Mouse (Mus musculus) MEL (cell line): ENCODE data around the gene N4bp2l2. TPM values are rescaled to one million over a fixed set of nuclear protein-coding genes. Genes with fewer than 3 reads are reported as not detected.

Experiments
- DNase-seq: peaks from one replicate; pipeline ENCODE4 v3.0.0; 2011; ENCODE audit warnings: low read depth, low spot score
- H3K27ac ChIP-seq: 2 replicates; pipeline ENCODE4 v1.5.1; 2012; ENCODE audit warnings: low read depth, mild to moderate bottlenecking, control low read depth, low read length, moderate library complexity; ENCODE audit not compliant: control insufficient read depth
- H3K27me3 ChIP-seq, 2 experiments: fragments of 150-350 bp in 1 of 2; sonication (generic) in 1 of 2; 2 replicates each; pipeline ENCODE4 v1.6.1; 2012; ENCODE audit warnings: low read length in 2 of 2, mild to moderate bottlenecking in 2 of 2, improper control_type of control experiment in 1 of 2, moderate library complexity in 1 of 2; ENCODE audit not compliant: insufficient read depth in 2 of 2, control insufficient read depth in 1 of 2
- H3K36me3 ChIP-seq, 2 experiments: 2 replicates each; pipeline ENCODE4 v1.6.1; 2012 to 2014; ENCODE audit warnings: low read length in 2 of 2, improper control_type of control experiment in 1 of 2, inconsistent platforms in 1 of 2, mild to moderate bottlenecking in 1 of 2; ENCODE audit not compliant: insufficient read depth in 2 of 2, control insufficient read depth in 1 of 2
- H3K4me1 ChIP-seq, 2 experiments: fragments of 150-350 bp in 1 of 2; sonication (generic) in 1 of 2; 2 replicates each; pipeline ENCODE4 v1.6.1; 2012; ENCODE audit warnings: low read length in 2 of 2, improper control_type of control experiment in 1 of 2, mild to moderate bottlenecking in 1 of 2; ENCODE audit not compliant: insufficient read depth in 2 of 2, control insufficient read depth in 1 of 2
- H3K4me3 ChIP-seq, 2 experiments: fragments of 150-350 bp in 1 of 2; sonication (generic) in 1 of 2; 2 replicates each; pipeline ENCODE4 v1.5.1; 2012; ENCODE audit warnings: low read depth in 2 of 2, low read length in 2 of 2, mild to moderate bottlenecking in 2 of 2, moderate library complexity in 2 of 2, control low read depth in 1 of 2, improper control_type of control experiment in 1 of 2; ENCODE audit not compliant: control insufficient read depth in 1 of 2, insufficient read depth in 1 of 2
- H3K79me2 ChIP-seq: 2 replicates; pipeline ENCODE4 v1.6.1; 2012; ENCODE audit warnings: mild to moderate bottlenecking, low read length, moderate library complexity; ENCODE audit not compliant: control insufficient read depth, poor library complexity, insufficient read depth
- H3K9ac ChIP-seq: 2 replicates; pipeline ENCODE4 v1.6.1; 2012; ENCODE audit warnings: low read depth, mild to moderate bottlenecking, control low read depth, low read length, moderate library complexity; ENCODE audit not compliant: control insufficient read depth, poor library complexity, severe bottlenecking
- H3K9me3 ChIP-seq: fragments of 150-350 bp; sonication (generic); replicated peaks from 2 replicates; pipeline ENCODE4 v1.6.1; 2012; ENCODE audit warnings: mild to moderate bottlenecking, low read length, improper control_type of control experiment, moderate library complexity; ENCODE audit not compliant: insufficient read depth
- CHD1 ChIP-seq: IDR thresholded peaks from 2 replicates; pipeline ENCODE4 v1.6.1; 2012; ENCODE audit warnings: low read depth, mild to moderate bottlenecking, inconsistent platforms, low read length, improper control_type of control experiment
- CHD2 ChIP-seq: IDR thresholded peaks from 2 replicates; pipeline ENCODE4 v1.6.1; 2011; ENCODE audit warnings: low read length, improper control_type of control experiment
- CTCF ChIP-seq, 3 experiments: IDR thresholded peaks in 2 of 3; conservative IDR thresholded peaks in 1 of 3; 2 replicates each; pipeline ENCODE4 v1.5.1; 2011 to 2012; ENCODE audit warnings: low read length in 3 of 3, low read depth in 2 of 3, mild to moderate bottlenecking in 2 of 3, improper control_type of control experiment in 1 of 3, inconsistent platforms in 1 of 3, mixed read lengths in 1 of 3, moderate library complexity in 1 of 3; ENCODE audit not compliant: control insufficient read depth in 1 of 3, insufficient read depth in 1 of 3, poor library complexity in 1 of 3, severe bottlenecking in 1 of 3
- E2F4 ChIP-seq: IDR thresholded peaks from 2 replicates; pipeline ENCODE4 v1.6.1; 2011; ENCODE audit warnings: low read depth, low read length, improper control_type of control experiment, borderline replicate concordance
- EP300 ChIP-seq, 2 experiments: IDR thresholded peaks; 2 replicates each; pipeline ENCODE4 v1.6.1; 2011; ENCODE audit warnings: improper control_type of control experiment in 2 of 2, low read length in 2 of 2, low read depth in 1 of 2, mild to moderate bottlenecking in 1 of 2
- ETS1 ChIP-seq: IDR thresholded peaks from 2 replicates; pipeline ENCODE4 v1.6.1; 2012; ENCODE audit warnings: low read depth, mild to moderate bottlenecking, inconsistent platforms, low read length, improper control_type of control experiment, moderate library complexity
- GATA1 ChIP-seq: IDR thresholded peaks from 2 replicates; pipeline ENCODE4 v1.6.1; 2011; ENCODE audit warnings: low read depth, low read length, improper control_type of control experiment
- HCFC1 ChIP-seq: IDR thresholded peaks from 2 replicates; pipeline ENCODE4 v1.6.1; 2012; ENCODE audit warnings: low read depth, mild to moderate bottlenecking, inconsistent platforms, low read length, improper control_type of control experiment, moderate library complexity
- KAT2A ChIP-seq: conservative IDR thresholded peaks from 2 replicates; pipeline ENCODE4 v1.6.1; 2012; ENCODE audit warnings: low read depth, low read length, improper control_type of control experiment, inconsistent platforms
- MAZ ChIP-seq: IDR thresholded peaks from 2 replicates; pipeline ENCODE4 v1.6.1; 2012; ENCODE audit warnings: low read depth, mild to moderate bottlenecking, inconsistent platforms, low read length, improper control_type of control experiment
- MEF2A ChIP-seq: IDR thresholded peaks from 2 replicates; pipeline ENCODE4 v1.6.1; 2014; ENCODE audit warnings: low read depth, mild to moderate bottlenecking, inconsistent platforms, low read length, improper control_type of control experiment; ENCODE audit not compliant: poor library complexity, insufficient replicate concordance, severe bottlenecking; ENCODE audit errors: extremely low read depth
- MYB ChIP-seq: IDR thresholded peaks from 2 replicates; pipeline ENCODE4 v1.6.1; 2011; ENCODE audit warnings: mild to moderate bottlenecking, low read depth, low read length, improper control_type of control experiment
- MYC ChIP-seq: IDR thresholded peaks from 2 replicates; pipeline ENCODE4 v1.6.1; 2011; ENCODE audit warnings: low read depth, mild to moderate bottlenecking, low read length, improper control_type of control experiment, moderate library complexity
- NRF1 ChIP-seq: IDR thresholded peaks from 2 replicates; pipeline ENCODE4 v1.6.1; 2014; ENCODE audit warnings: low read depth, mild to moderate bottlenecking, inconsistent platforms, low read length, improper control_type of control experiment, moderate library complexity; ENCODE audit not compliant: poor library complexity, insufficient read depth, severe bottlenecking
- POLR2A ChIP-seq, 2 experiments: IDR thresholded peaks; 2 replicates each; pipeline ENCODE4 v1.6.1; 2011 to 2012; ENCODE audit warnings: low read length in 2 of 2, mild to moderate bottlenecking in 2 of 2, control low read depth in 1 of 2, improper control_type of control experiment in 1 of 2, low read depth in 1 of 2, moderate library complexity in 1 of 2; ENCODE audit not compliant: control insufficient read depth in 1 of 2, insufficient read depth in 1 of 2, poor library complexity in 1 of 2
- POLR2AphosphoS5 ChIP-seq: IDR thresholded peaks from 2 replicates; pipeline ENCODE4 v1.6.1; 2012; ENCODE audit warnings: low read depth, borderline replicate concordance, mild to moderate bottlenecking, inconsistent platforms, low read length, moderate library complexity, mixed read lengths
- RCOR1 ChIP-seq: IDR thresholded peaks from 2 replicates; pipeline ENCODE4 v1.6.1; 2012; ENCODE audit warnings: low read depth, mild to moderate bottlenecking, inconsistent platforms, low read length, improper control_type of control experiment
- SIN3A ChIP-seq: IDR thresholded peaks from 2 replicates; pipeline ENCODE4 v1.6.1; 2012; ENCODE audit warnings: low read length, improper control_type of control experiment, inconsistent platforms
- SMC3 ChIP-seq: IDR thresholded peaks from 2 replicates; pipeline ENCODE4 v1.6.1; 2011; ENCODE audit warnings: low read depth, low read length, improper control_type of control experiment
- TAL1 ChIP-seq: IDR thresholded peaks from 2 replicates; pipeline ENCODE4 v1.6.1; 2012; ENCODE audit warnings: mild to moderate bottlenecking, inconsistent platforms, low read length, moderate library complexity, mixed read lengths
- TBP ChIP-seq: IDR thresholded peaks from 2 replicates; pipeline ENCODE4 v1.8.0; 2011; ENCODE audit warnings: low read depth, low read length, improper control_type of control experiment
- TCF12 ChIP-seq: IDR thresholded peaks from 2 replicates; pipeline ENCODE4 v1.6.1; 2014; ENCODE audit warnings: low read depth, mild to moderate bottlenecking, inconsistent platforms, low read length, improper control_type of control experiment, moderate library complexity
- UBTF ChIP-seq: IDR thresholded peaks from 2 replicates; pipeline ENCODE4 v1.6.1; 2012; ENCODE audit warnings: low read depth, mild to moderate bottlenecking, inconsistent platforms, low read length, improper control_type of control experiment, moderate library complexity, borderline replicate concordance; ENCODE audit not compliant: insufficient read depth
- USF1 ChIP-seq: IDR thresholded peaks from 2 replicates; pipeline ENCODE4 v1.6.1; 2014; ENCODE audit warnings: low read depth, mild to moderate bottlenecking, inconsistent platforms, low read length, improper control_type of control experiment, moderate library complexity
- ZC3H11A ChIP-seq: IDR thresholded peaks from 2 replicates; pipeline ENCODE4 v1.6.1; 2012; ENCODE audit warnings: low read depth, mild to moderate bottlenecking, inconsistent platforms, low read length, improper control_type of control experiment
- ZMIZ1 ChIP-seq: IDR thresholded peaks from 2 replicates; pipeline ENCODE4 v1.6.1; 2012; ENCODE audit warnings: low read depth, mild to moderate bottlenecking, inconsistent platforms, low read length, improper control_type of control experiment, moderate library complexity
- ZNF384 ChIP-seq: IDR thresholded peaks from 2 replicates; pipeline ENCODE4 v1.6.1; 2012; ENCODE audit warnings: low read depth, mild to moderate bottlenecking, inconsistent platforms, low read length, improper control_type of control experiment
- polyA plus RNA-seq, 2 experiments: library from polyadenylated mRNA; stranded (reverse) in 1 of 2; unstranded in 1 of 2; fragments of >175 nt in 1 of 2; fragments of >200 nt in 1 of 2; gene quantifications; 2 replicates each; pipeline versions ENCODE4 v1.2.1 to v1.2.4; 2012; ENCODE audit warnings: low replicate concordance in 2 of 2, low read depth in 1 of 2; ENCODE audit not compliant: insufficient read length in 2 of 2, insufficient read depth in 1 of 2, missing spikeins in 1 of 2
- total RNA-seq: library from RNA; depleted of rRNA; stranded (reverse); fragments of 300-350 nt; gene quantifications from 2 replicates; pipeline ENCODE4 v1.2.3, GENCODE M21; 2012

N4bp2l2 gene
- total and polyA plus RNA-seq, 3 experiments, result 67.5 to 74.9 TPM; not detected in 1

DNA sequence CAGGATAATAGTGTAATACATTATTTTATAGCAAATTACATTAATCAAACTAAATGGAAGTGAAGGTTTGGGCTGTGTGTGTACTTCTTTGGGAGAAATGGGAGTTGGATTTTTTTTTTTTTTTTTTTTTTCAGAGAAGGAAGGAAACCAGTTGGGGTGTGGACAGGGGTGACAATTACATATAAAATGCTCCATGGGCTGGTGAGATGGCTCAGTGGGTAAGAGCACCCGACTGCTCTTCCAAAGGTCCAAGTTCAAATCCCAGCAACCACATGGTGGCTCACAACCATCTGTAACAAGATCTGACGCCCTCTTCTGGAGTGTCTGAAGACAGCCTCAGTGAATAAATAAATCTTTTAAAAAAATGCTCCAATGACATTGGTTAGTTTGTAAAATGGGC, 13.4 kb downstream of the N4bp2l2 start:
- Histone ChIP-seq H3K27ac (no peak overlapping the region), H3K4me1 (peaks cover 2 to 20% of the 10 kb centered on the region in 2 experiments; a peak in 3 of 4 replicates), H3K79me2 (peaks cover 44% of the 10 kb centered on the region), H3K9ac (no peak overlapping the region), H3K9me3 (no peaks in the 10 kb centered on the region), H3K27me3 (no peaks in the 10 kb centered on the region), H3K36me3 (peaks cover 35 to 74% of the 10 kb centered on the region in 2 experiments), H3K4me3 (no peak overlapping the region)
- TF ChIP-seq NRF1, result no peak
- no peak for TF ChIP-seq HCFC1
- no peak for TF ChIP-seq ZMIZ1
- no peak for TF ChIP-seq USF1
- no peak for TF ChIP-seq MAZ
- TF ChIP-seq MEF2A, result no peak
- peak; percentile 78; the same call in 1 of the 2 replicates for TF ChIP-seq ZNF384
- TF ChIP-seq CTCF (IDR thresholded peaks at IDR 0.05 in 2 of 3, conservative IDR thresholded peaks at IDR 0.05 in 1 of 3; ENCODE audit: control insufficient read depth in 1 of 3, insufficient read depth in 1 of 3, low read depth in 2 of 3, low read length in 3 of 3, poor library complexity in 1 of 3, severe bottlenecking in 1 of 3), result peak in 2 of 3 experiments; percentile 17 to 31; a peak in 2 of 6 replicates
- no peak for DNase-seq

DNA sequence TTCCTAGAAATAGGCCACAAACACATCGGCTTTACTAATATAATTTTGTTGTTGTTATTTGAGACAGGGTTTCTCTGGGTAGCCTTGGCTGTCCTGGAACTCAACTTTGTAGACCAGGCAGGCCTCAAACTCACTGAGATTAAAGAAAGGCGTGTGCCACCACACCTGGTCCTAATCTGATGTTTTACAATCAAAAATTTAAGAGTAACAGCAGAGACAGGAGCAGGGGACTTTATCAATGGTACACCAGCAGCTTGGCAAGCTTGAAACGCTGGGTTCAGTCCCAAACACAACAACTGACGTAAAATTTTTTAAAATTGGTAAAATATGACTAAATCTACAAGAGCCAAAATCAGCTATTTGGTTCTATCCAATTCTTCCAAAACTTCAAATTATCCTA, 21.1 kb downstream of the N4bp2l2 start:
- Histone ChIP-seq H3K4me1 (peaks cover 0 to 27% of the 10 kb centered on the region in 2 experiments; a peak in 3 of 4 replicates), H3K9ac (no peak overlapping the region), H3K79me2 (peaks cover 7% of the 10 kb centered on the region; the same call in 1 of the 2 replicates), H3K36me3 (peaks cover 34 to 86% of the 10 kb centered on the region in 2 experiments), H3K9me3 (no peaks in the 10 kb centered on the region), H3K27ac (no peak overlapping the region), H3K27me3 (no peaks in the 10 kb centered on the region)
- no peak for DNase-seq
- no peak for TF ChIP-seq POLR2AphosphoS5
- peak; percentile 28 to 56; a peak in 2 of 4 replicates for TF ChIP-seq EP300 (IDR thresholded peaks at IDR 0.05; ENCODE audit: low read depth in 1 of 2, low read length in 2 of 2)
- no peak for TF ChIP-seq NRF1
- no peak for TF ChIP-seq ZC3H11A
- no peak for TF ChIP-seq SMC3
- TF ChIP-seq KAT2A, result no peak
- no peak for TF ChIP-seq E2F4
- TF ChIP-seq SIN3A, result 0 out of 2 replicates have a peak, but pooled peaks have one; percentile 33
- TF ChIP-seq TBP, result no peak
- no peak for TF ChIP-seq MEF2A
- TF ChIP-seq TCF12, result peak; percentile 82; the same call in 1 of the 2 replicates
- no peak for TF ChIP-seq MYB
- 0 out of 2 replicates have a peak, but pooled peaks have one; percentile 47 for TF ChIP-seq RCOR1
- TF ChIP-seq ETS1, result peak; percentile 69
- TF ChIP-seq CHD1, result no peak
- no peak for TF ChIP-seq UBTF
- TF ChIP-seq MAZ, result no peak
- no peak for TF ChIP-seq USF1
- TF ChIP-seq TAL1, result no peak
- TF ChIP-seq ZMIZ1, result no peak
- peak; percentile 51 for TF ChIP-seq GATA1
- no peak for TF ChIP-seq CHD2
- TF ChIP-seq POLR2A (IDR thresholded peaks at IDR 0.05; ENCODE audit: control insufficient read depth in 1 of 2, insufficient read depth in 1 of 2, low read depth in 1 of 2, low read length in 2 of 2, poor library complexity in 1 of 2), result no peak
- no peak for TF ChIP-seq MYC
- TF ChIP-seq, all 39 proteins: peak for 6
- H3K4me3 ChIP-seq, result no peak overlapping the region
